Mouse (Mus musculus) forebrain, embryonic 16.5 days (tissue): Measurements from ENCODE around the gene Rasa2. TPM values are rescaled to one million over a fixed set of nuclear protein-coding genes. Genes with fewer than 3 reads are reported as not detected.
"Not testable (repeated sequence)": the region's sequence is repeated elsewhere in the genome, so short reads cannot be mapped to it uniquely, and the experiment has no call there.

Source experiments
- ATAC-seq: fragments of 200-750 bp; cut with Nextera tagmentation; 2 replicates; pipeline ENCODE4 v1.8.0; 2017; ENCODE audit warnings: mild to moderate bottlenecking, moderate library complexity
- H3K27ac ChIP-seq: fragments of 300-500 bp; sonication (generic); 2 replicates; pipeline ENCODE4 v1.5.1; 2014; ENCODE audit warnings: low read length, control low read depth
- H3K27me3 ChIP-seq: fragments of 300-500 bp; sonication (generic); replicated peaks from 2 replicates; pipeline ENCODE4 v1.6.1; 2014; ENCODE audit warnings: low read length; ENCODE audit not compliant: control insufficient read depth, insufficient read depth
- H3K36me3 ChIP-seq: fragments of 300-500 bp; sonication (generic); 2 replicates; pipeline ENCODE4 v1.6.1; 2014; ENCODE audit not compliant: control insufficient read depth, insufficient read depth
- H3K4me1 ChIP-seq: fragments of 300-500 bp; sonication (generic); replicated peaks from 2 replicates; pipeline ENCODE4 v1.6.1; 2014; ENCODE audit warnings: low read length; ENCODE audit not compliant: control insufficient read depth, insufficient read depth
- H3K4me2 ChIP-seq: fragments of 300-500 bp; sonication (generic); 2 replicates; pipeline ENCODE4 v1.6.1; 2014; ENCODE audit warnings: mild to moderate bottlenecking, low read length, control low read depth
- H3K4me3 ChIP-seq: fragments of 300-500 bp; sonication (generic); replicated peaks from 2 replicates; pipeline ENCODE4 v1.5.1; 2014; ENCODE audit warnings: mild to moderate bottlenecking, low read length, control low read depth
- H3K9ac ChIP-seq: fragments of 300-500 bp; sonication (generic); replicated peaks from 2 replicates; pipeline ENCODE4 v1.6.1; 2014; ENCODE audit warnings: low read depth, low read length, control low read depth
- H3K9me3 ChIP-seq: fragments of 300-500 bp; sonication (generic); 2 replicates; pipeline ENCODE4 v1.6.1; 2016; ENCODE audit warnings: low read length; ENCODE audit not compliant: control insufficient read depth
- WGBS: fragments of 180-500 bp; shearing (Covaris S2); extraction: QIAGEN DNeasy Blood & Tissue Kit; methylation state at CpG from one replicate; pipeline ENCODE4 v1.1.7; 2014; 5-methylcytosine and 5-hydroxymethylcytosine counted together
- polyA plus RNA-seq: library from polyadenylated mRNA; unstranded; fragments of >200 nt; fragmentation: Nextera tagmentation; extraction: Ambion mirVana; gene quantifications from 2 replicates; pipeline ENCODE4 v1.2.1, GENCODE M21; 2015

Gene Rasa2
- polyA plus RNA-seq, 1 experiment from 2014 or later: 22.8 TPM

DNA sequence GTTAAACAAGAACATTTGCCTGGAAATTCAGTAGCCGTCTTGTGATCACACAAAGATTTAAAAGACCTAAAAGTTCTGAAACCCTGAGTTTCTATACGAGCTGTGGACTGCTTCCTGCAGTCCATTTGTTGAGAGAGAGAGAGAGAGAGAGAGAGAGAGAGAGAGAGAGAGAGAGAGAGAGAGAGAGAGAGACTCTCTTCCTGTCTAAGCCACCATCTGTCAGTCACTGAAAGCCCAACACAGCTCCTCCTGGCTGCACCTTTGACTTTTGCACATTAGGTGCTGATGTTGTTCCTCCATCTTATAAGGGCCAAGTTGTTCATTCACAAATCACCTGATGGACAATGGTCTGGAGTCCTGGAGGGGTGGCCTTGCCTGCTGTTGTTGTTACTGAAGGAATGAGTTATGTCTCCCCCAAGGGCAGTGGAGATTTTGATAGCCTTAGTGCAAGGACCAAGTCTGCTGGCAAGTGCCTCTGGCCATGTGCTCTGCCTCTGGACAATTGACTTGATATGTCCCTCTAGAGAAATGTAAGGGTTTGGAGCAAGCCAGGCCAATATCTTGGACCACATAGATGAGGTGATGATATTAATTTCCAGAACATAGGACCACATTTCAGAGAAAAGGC, 15.4 kb upstream of the Rasa2 start:
- Histone ChIP-seq H3K27me3 (no peaks in the 10 kb centered on the region), H3K36me3 (no peaks in the 10 kb centered on the region), H3K4me1 (no peaks in the 10 kb centered on the region), H3K9ac (no peak overlapping the region), H3K4me2 (no peak overlapping the region), H3K27ac (no peak overlapping the region), H3K4me3 (no peak overlapping the region), H3K9me3 (no peaks in the 10 kb centered on the region)
- ATAC-seq: no peak
- 57% methylated on average over 2 of the region's 2 CpGs for WGBS

DNA sequence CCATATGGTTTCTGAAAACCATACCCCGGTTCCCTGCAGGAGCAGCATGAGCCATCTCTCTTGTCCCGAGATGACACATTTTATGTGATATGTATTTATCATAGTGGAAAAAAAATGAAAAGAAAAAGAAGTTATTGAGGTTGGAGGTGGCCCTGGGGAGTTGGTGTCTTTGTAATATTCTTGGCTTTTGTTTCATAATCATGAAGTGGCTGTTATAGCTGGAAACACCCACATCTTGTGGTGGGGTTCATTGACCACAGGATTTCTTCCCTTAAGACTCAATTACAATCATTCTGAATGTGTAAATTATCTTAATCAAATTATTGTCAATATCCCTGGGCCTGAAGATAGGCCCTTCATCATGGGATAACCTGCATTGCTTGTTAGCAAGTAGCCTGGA, 13.4 kb upstream of the Rasa2 start:
- Histone ChIP-seq H3K36me3 (no peaks in the 10 kb centered on the region), H3K27ac (no peak overlapping the region), H3K9me3 (no peaks in the 10 kb centered on the region), H3K27me3 (no peaks in the 10 kb centered on the region), H3K4me1 (no peaks in the 10 kb centered on the region), H3K9ac (no peak overlapping the region), H3K4me2 (no peak overlapping the region), H3K4me3 (no peak overlapping the region)
- 82% methylated on average over 2 of the region's 2 CpGs for WGBS
- no peak for ATAC-seq

DNA sequence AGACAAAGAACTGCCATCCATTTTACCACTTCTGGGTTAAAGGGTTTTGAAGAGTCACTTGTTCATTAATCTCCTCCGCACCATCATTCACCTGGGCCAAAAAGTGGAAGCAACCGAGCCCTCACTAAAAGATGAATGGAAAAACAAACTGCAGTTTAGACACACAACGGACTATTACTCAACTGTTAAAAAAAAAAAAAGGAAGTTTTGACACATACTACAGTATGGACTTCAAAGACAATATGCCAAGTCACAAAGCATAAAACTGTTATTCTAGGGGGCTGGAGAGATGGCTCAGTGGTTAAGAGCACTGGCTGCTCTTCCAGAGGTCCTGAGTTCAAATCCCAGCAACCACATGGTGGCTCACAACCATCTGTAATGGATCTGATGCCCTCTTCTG, 12.6 kb upstream of the Rasa2 start:
- not testable (repeated sequence) for H3K27ac ChIP-seq, H3K9ac ChIP-seq, H3K4me1 ChIP-seq, H3K4me2 ChIP-seq, ATAC-seq, H3K9me3 ChIP-seq, H3K4me3 ChIP-seq, H3K36me3 ChIP-seq, H3K27me3 ChIP-seq
- WGBS: 91% methylated on average over 3 of the region's 3 CpGs

GRCm38 (mm10) chr9:96639451-96639850, 8.0 kb upstream of the Rasa2 start:
- H3K27ac ChIP-seq: no peak overlapping the region
- H3K36me3 ChIP-seq: no peaks in the 10 kb centered on the region
- no peaks in the 10 kb centered on the region for H3K27me3 ChIP-seq
- no peak overlapping the region for H3K4me2 ChIP-seq
- 73% methylated on average over 7 of the region's 7 CpGs for WGBS
- ATAC-seq: 0 out of 2 replicates have a peak, but pooled peaks have one; percentile 50
- H3K4me3 ChIP-seq: no peak overlapping the region
- H3K9ac ChIP-seq: no peak overlapping the region
- no peaks in the 10 kb centered on the region for H3K4me1 ChIP-seq
- H3K9me3 ChIP-seq: no peaks in the 10 kb centered on the region

- H3K4me1 ChIP-seq: no peaks in the 10 kb centered on the region
- no peak overlapping the region for H3K4me3 ChIP-seq
- H3K36me3 ChIP-seq: no peaks in the 10 kb centered on the region
- no peaks in the 10 kb centered on the region for H3K27me3 ChIP-seq
- WGBS: 92% methylated on average over 7 of the region's 7 CpGs
- H3K9me3 ChIP-seq: no peaks in the 10 kb centered on the region
- H3K9ac ChIP-seq: no peak overlapping the region
- no peak for ATAC-seq
- H3K4me2 ChIP-seq: no peak overlapping the region
- no peak overlapping the region for H3K27ac ChIP-seq
These were observed 7.1 kb upstream of the Rasa2 start for GRCm38 (mm10) chr9:96638508-96638907.

DNA sequence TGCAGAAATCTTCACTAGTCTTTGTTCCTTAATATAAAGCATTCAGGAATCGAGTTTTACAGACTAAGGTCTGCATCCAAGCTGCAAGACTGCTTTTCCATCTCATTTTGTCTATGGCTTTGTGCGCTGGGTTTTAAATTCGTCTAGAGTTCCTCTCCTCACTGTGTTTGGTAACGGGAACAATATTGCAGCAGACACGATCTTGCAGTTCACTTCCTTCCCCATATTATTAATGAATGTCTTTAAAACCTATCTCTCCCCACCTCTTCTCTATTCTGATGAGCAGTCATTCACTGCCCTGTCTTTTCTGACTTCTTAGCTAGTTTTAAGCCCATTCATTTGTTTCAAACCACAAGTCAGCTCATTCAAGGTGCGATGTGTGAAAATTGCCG, 5.7 kb upstream of the Rasa2 start:
- no peak overlapping the region for H3K27ac ChIP-seq
- no peak overlapping the region for H3K4me2 ChIP-seq
- 64% methylated on average over 7 of the region's 7 CpGs for WGBS
- no peak for ATAC-seq
- no peak overlapping the region for H3K4me3 ChIP-seq
- no peak overlapping the region for H3K9ac ChIP-seq
- H3K27me3 ChIP-seq: no peaks in the 10 kb centered on the region
- H3K36me3 ChIP-seq: no peaks in the 10 kb centered on the region
- H3K4me1 ChIP-seq: no peaks in the 10 kb centered on the region
- H3K9me3 ChIP-seq: no peaks in the 10 kb centered on the region

- no peaks in the 10 kb centered on the region for H3K9me3 ChIP-seq
These were observed 5.2 kb upstream of the Rasa2 start for GRCm38 (mm10) chr9:96636423-96637156.

DNA sequence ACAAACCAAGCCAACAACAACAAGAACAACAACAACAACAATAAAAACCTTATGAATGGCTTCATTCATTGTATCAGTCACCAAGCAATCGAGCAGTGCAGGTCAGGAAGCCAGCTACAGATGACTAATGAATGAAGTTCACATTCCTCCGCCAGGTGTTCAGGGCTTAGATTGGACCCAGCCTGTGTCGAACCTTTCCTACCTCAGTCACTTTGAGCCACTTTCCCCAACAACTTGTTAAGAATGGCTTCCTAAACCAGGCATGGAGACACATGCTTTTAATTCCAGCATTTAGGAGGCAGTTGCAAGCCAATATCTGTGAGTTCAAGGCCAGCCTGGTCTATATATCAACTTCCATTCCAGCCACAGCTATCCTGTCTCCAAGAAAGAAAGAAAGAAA, 4.5 kb upstream of the Rasa2 start:
- Histone ChIP-seq H3K27ac (no peak overlapping the region), H3K4me3 (no peak overlapping the region), H3K4me2 (no peak overlapping the region), H3K9me3 (no peaks in the 10 kb centered on the region), H3K27me3 (no peaks in the 10 kb centered on the region), H3K9ac (no peak overlapping the region), H3K4me1 (peaks cover 5% of the 10 kb centered on the region), H3K36me3 (no peaks in the 10 kb centered on the region)
- 69% methylated on average over 3 of the region's 3 CpGs for WGBS
- no peak for ATAC-seq

More at GRCm38 (mm10) chr9:96636423-96637156, 5.2 kb upstream of the Rasa2 start:
- no peak for ATAC-seq
- Histone ChIP-seq H3K36me3 (no peaks in the 10 kb centered on the region), H3K27ac (no peak overlapping the region), H3K27me3 (no peaks in the 10 kb centered on the region), H3K4me1 (peaks cover 4% of the 10 kb centered on the region), H3K4me3 (no peak overlapping the region), H3K4me2 (no peak overlapping the region), H3K9ac (no peak overlapping the region)
- 50% methylated on average over 8 of the region's 9 CpGs for WGBS

- Histone ChIP-seq H3K27me3 (no peaks in the 10 kb centered on the region), H3K4me3 (no peak overlapping the region), H3K9me3 (no peaks in the 10 kb centered on the region), H3K36me3 (no peaks in the 10 kb centered on the region), H3K27ac (no peak overlapping the region), H3K4me1 (peaks cover 5% of the 10 kb centered on the region), H3K9ac (no peak overlapping the region), H3K4me2 (no peak overlapping the region)
- WGBS: 76% methylated on average over 6 of the region's 6 CpGs
- ATAC-seq: no peak
These were observed 3.8 kb upstream of the Rasa2 start for GRCm38 (mm10) chr9:96635176-96635575.
